Mouse (Mus musculus) testis, adult 2 months (tissue): ENCODE results near the gene Ap3m1.

Experiments
- CTCF ChIP-seq: fragments of 200-500 bp; IDR thresholded peaks from 2 replicates; pipeline ENCODE4 v1.5.1; 2012; ENCODE audit warnings: low read depth, mild to moderate bottlenecking, inconsistent platforms, low read length, moderate library complexity; ENCODE audit not compliant: control insufficient read depth, insufficient read depth, insufficient replicate concordance
- POLR2A ChIP-seq: fragments of 200-500 bp; IDR thresholded peaks from 2 replicates; pipeline ENCODE4 v1.6.1; 2012; ENCODE audit warnings: low read depth, mild to moderate bottlenecking, inconsistent platforms, low read length, moderate library complexity; ENCODE audit not compliant: control insufficient read depth

DNA sequence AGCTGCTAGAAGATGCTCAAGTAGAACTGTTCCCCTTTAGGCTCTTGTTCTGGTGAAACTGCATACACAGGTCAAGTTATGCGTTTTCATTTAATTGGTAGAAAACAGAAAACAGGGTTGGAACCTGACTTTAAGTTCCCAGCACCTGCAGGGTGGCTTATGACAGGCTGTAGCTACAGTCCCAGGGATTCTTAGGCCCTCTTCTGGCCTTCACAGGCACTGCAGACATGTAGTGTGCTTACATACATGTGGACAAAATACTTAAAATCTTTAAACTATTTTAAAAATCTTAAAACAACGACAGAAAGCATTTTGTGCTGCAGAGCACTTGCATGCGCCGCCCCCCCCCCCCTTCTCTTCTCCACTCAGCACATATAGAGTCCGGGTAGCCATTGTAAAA, 17.3 kb upstream of the Ap3m1 start:
- TF ChIP-seq POLR2A (no peak), CTCF (no peak)
